Mouse (Mus musculus) cerebellum, adult 11 months (tissue): ENCODE results near the gene Nbr1.
"Not testable (repeated sequence)": the region's sequence is repeated elsewhere in the genome, so short reads cannot be mapped to it uniquely, and the experiment has no call there.

Experiments used
- DNase-seq: peaks from one replicate; pipeline ENCODE4 v3.0.0; 2022

Nbr1 gene

GRCm38 (mm10) chr11:101583205-101583604 lies 31.3 kb downstream of the Nbr1 start:
- DNase-seq: no peak

DNA sequence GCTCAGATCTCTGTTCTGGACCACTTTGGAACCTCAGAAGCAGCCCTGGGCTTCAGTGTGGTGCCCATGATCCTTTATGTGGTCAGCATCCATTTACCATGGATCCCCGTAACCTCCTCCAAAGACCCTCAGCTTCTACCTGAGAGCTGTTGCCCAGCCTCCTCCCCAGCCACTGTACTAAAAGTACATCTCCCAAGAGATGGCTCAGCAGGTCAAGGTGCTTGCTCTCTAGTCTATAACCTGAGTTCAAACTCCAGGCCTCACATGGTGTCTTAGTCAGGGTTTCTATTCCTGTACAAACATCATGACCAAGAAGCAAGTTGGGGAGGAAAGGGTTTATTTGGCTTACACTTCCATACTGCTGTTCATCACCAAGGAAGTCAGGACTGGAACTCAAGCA lies 33.1 kb downstream of the Nbr1 start:
- not testable (repeated sequence) for DNase-seq

GRCm38 (mm10) chr11:101585805-101586204 lies 33.9 kb downstream of the Nbr1 start:
- DNase-seq: no peak

DNA sequence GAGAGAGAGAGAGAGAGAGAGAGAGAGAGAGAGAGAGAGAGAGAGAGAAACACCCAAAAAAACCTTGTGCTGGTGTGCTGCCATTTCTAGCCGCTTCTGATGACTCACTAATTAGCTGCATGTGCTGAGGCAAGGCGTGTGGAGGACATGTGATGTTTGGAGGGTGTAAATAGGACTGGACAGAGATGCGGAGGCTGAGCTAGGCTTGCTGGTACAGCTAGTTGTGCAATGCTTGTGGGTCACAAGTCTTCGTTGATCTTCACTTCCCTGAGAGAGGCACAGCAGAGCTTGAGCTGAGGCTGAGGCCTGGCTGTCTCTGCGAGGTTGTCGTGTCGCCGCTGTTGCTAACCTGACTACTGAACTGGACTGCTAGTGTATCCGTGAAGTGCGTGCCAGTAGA lies 35.7 kb downstream of the Nbr1 start:
- DNase-seq: no peak

DNA sequence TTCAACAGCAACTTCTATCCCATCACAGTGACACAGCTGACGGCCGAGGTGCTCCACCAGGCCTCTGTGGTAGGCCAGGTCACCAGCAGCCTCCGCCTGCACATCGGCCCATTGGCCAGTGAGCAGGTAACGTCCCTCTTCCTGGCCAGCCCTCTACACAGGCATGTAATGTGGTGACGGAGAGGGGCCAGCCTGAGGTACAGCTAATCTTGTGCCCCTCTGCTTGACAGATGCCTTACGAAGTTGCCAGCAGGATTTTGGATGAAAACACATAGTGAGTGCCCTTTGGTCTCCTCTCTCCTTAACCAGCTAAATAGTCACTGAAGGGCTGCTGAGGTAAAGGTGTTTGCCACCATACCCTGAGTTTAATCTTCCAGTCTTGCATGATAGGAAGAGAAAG lies 36.9 kb downstream of the Nbr1 start:
- no peak for DNase-seq

DNA sequence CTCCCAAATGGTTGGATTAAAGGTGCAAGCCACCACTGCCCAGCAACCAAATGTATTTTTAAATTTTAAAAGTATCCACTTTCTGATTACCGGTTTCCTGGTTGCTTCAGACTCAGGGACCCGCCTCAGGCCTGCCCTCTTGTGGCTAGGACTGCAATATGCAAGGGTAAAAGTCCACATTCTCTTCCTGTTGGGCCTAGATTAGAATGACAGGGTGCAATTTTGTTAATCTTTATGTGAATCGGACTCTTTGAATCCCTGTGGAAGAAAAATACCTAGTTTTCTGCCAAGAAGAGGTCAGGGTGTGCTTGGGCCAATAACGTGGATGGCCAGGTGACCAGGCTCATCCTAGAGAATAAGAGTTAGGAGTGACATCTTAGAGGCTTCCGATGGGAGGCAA lies 37.5 kb downstream of the Nbr1 start:
- peak; percentile 24 for DNase-seq

GRCm38 (mm10) chr11:101589989-101590624 lies 38.2 kb downstream of the Nbr1 start:
- DNase-seq: no peak

- no peak for DNase-seq
These were observed 47.2 kb downstream of the Nbr1 start, which contains the start of gene Gm11634 for GRCm38 (mm10) chr11:101599156-101599555. Gene Gm11634 (minus strand): TSS chr11:101599256.

DNA sequence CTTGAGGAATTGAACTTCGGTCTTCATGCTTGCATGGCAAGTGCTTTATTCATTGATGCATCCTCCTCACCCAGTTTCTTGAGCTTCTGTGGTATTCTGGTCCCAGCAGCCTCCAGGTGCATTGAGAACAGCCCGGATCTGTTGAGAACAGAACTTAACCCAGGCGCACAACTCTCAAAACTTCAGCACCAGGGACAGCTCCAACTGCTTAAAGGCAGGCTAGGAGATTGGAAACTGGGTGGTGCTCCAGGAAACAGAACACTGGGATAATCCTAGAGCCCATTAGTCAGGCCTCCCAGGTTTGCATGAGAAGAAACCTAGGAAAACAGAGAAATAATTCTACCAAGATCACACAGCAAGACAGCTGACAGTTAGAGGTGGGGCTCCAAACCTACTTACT lies 50.5 kb downstream of the Nbr1 start:
- DNase-seq: no peak

- DNase-seq: no peak
These were observed 52.2 kb downstream of the Nbr1 start for GRCm38 (mm10) chr11:101604116-101604515.

DNA sequence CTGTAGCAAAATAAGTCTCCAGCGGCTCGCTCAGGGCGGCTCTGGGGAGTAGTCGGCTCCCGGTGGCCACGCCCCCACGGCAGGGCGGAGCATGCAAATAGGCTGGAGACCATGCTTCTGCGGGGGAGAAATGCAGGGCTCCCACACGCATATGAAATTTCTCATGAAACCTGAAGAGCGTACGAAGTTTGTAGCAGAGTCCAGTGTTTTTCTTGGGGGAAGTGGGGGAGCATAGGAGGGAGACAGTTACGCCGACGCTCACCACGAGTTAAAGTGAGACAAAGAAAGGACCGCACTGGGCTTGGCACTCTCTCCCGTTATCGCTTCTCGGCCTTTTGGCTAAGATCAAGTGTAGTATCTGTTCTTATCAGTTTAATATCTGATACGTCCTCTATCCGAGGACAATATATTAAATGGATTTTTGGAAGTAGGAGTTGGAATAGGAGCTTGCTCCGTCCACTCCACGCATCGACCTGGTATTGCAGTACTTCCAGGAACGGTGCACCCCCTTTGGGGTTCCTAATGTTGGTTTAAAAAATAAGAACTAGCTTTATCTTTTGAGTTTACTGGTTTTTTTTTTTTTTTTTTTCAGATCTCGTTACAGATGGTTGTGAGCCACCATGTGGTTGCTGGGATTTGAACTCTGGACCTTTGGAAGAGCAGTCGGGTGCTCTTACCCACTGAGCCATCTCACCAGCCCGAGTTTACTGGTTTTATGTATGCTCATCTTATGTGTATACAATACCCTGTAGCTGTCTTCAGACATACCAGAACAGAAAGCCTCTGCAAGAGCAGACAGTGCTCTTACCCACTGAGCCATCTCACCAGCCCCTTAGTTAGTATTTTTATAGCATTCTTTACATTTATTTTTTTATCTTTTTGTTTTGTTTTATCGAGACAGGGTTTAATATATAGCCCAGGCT lies 52.8 kb downstream of the Nbr1 start:
- peak; percentile 45 for DNase-seq

DNA sequence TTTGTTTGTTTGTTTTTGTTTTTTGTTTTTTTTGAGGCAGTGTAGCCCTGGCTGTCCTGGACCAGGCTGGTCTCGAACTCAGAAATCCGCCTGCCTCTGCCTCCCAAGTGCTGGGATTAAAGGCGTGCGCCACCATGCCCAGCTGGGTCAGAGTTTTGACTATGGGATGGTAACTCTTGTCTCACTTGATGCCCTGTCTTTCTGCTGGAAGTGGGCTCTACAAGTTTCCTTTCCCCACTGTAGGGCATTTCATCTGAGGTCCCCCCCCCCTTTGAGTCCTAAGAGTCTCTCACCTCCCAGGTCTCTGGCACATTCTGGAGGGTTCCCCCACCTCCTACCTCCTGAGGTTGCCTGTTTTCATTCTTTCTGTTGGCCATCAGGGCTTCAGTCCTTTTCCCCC lies 55.2 kb downstream of the Nbr1 start:
- not testable (repeated sequence) for DNase-seq

DNA sequence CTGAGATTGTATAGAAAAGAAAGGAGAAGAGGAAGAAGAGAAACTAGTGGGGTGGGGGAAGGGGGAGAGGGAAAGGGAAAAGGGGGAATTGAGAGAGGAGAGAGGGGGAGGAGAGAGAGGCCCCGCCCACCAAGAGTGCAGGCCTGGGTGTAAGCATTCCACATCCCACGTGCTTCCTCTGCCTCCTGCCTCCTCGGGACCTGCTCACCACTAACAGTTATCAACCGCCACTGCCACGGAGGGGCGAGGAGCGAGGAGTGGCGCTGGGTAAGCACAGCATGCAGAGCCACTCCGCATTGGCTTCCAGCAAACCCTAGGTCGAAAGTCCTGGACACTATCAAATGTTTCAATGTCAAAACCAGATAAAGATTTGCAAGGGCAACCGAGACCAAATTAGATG lies 58.5 kb downstream of the Nbr1 start:
- no peak for DNase-seq

GRCm38 (mm10) chr11:101613596-101613995 lies 61.6 kb downstream of the Nbr1 start:
- DNase-seq: no peak

DNA sequence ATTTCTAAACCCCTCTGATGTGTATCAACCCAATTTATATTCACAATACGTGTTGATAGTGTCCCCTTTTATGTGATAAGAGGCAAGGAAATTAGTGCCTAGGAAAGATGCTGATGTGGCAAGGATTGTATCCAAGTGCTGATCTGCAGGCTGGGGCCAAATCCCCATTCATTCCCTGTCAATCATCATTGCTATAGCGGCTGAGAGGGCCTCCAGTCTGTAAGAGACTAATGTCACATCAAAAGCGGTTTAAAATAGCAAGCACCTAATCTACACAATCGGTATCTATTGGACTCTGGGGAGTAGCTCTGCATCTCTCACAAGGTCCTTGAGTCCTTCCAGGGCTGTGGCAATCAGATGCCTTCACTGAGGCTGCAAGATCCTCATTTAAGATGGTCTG lies 62.2 kb downstream of the Nbr1 start:
- no peak for DNase-seq

GRCm38 (mm10) chr11:101615380-101615779 lies 63.4 kb downstream of the Nbr1 start:
- DNase-seq: no peak

DNA sequence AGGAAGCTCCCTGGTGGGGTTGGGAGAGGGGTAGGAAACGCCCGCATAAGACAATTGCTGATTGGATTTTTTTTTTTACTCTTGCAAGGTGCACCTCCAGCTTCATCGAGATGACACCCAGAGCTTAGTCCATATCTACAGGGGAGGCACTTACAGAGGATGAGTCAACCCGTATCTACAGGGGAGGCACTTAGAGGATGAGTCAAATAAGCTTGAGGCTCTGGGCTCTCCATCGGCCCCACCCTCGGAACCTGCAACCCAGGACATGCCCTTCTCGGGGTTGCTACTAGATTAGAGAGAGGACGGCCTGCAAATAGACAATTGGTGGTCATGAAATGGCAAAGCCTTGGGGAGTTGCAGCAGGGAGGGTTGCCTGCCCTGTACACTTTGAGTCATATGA lies 64.2 kb downstream of the Nbr1 start:
- DNase-seq: no peak

- DNase-seq: no peak
These were observed 65.2 kb downstream of the Nbr1 start for GRCm38 (mm10) chr11:101616948-101617767.

DNA sequence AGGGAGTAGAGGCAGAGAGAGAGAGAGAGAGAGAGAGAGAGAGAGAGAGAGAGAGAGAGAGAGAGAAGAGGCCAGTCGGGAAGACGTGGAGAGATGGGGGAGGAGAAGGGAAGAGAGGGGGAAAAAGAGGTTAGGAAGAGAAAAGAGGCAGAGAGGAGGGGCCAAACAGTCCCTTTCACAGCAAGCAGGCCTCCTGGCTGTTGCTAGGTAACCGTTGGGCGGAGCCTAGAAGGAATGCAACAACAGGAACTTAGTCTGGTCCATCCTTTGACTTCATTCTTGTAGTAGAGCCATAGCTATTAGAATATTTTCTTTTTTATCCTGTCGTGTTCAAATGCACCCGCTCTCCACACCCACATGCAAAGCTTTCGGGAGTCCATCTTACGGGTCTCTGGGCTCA lies 65.9 kb downstream of the Nbr1 start:
- no peak for DNase-seq

- DNase-seq: no peak
These were observed 66.6 kb downstream of the Nbr1 start for GRCm38 (mm10) chr11:101618596-101618995.

DNA sequence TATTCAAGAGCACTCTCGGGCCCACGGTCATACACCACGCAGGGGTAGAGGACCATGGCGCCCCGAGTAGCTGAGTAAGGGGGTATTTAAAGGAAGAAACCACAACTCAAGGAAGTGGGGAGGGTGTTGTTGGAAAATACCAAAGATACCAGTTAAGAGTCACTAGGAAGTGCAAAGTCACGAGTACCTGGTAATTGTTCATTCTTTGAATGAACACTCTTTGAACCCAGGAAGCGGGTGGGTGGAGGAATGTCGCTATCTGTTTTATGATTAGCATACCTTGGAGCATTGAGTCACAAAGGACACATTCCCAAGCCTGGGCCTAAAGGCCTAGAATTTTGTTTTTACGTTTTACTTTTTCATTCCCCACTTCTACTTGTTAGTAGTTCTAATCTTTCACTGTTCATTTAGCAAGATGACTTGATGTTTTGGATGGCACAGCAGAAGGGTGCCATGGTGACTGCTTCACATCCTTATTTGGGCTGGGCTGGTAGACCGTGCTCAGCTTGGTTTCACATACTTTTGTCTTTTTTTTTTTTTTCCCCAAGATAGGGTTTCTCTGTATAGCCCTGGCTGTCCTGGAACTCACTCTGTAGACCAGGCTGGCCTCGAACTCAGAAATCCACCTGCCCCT lies 68.2 kb downstream of the Nbr1 start:
- not testable (repeated sequence) for DNase-seq

GRCm38 (mm10) chr11:101626649-101626994 lies 74.7 kb downstream of the Nbr1 start:
- no peak for DNase-seq
